Mouse (Mus musculus) heart, adult 11 months (tissue): ENCODE data around the gene Tm4sf20.

Experiments used
- DNase-seq: peaks from one replicate; pipeline ENCODE4 v3.0.0; 2022

The Tm4sf20 gene

GRCm38 (mm10) chr1:82768269-82768668, at the start of gene Tm4sf20:
TSS of gene Tm4sf20 (minus strand) at chr1:82768461.
- DNase-seq = no peak

- peak; percentile 93 for DNase-seq
Observed at GRCm38 (mm10) chr1:82815941-82816716, 47.9 kb upstream of the Tm4sf20 start.

- DNase-seq = peak; percentile 68
Observed at GRCm38 (mm10) chr1:82811766-82812165, 43.5 kb upstream of the Tm4sf20 start.

- DNase-seq = no peak
Observed at GRCm38 (mm10) chr1:82808564-82808963, 40.3 kb upstream of the Tm4sf20 start.

- DNase-seq = peak; percentile 34
Observed at GRCm38 (mm10) chr1:82807206-82807605, 38.9 kb upstream of the Tm4sf20 start.

DNA sequence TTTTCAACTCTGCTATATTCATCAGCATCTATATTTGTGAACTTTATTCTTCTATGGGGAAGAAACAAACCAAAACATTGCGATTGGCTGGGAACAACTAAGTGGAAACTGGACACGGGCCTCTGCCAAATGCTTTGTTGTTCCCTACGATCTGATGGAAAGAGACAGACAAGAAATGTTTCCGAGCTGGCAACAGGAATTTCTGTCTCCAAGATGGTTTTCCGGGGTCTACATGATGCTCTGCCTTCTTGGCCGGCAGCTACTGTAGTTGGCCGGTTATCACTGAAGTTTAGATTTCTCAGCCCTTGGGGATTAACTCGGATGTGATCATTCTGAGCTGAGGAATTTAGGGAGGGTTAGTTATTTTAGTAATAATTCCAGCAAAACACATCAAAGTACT, 38.1 kb upstream of the Tm4sf20 start:
- peak; percentile 93 for DNase-seq

DNA sequence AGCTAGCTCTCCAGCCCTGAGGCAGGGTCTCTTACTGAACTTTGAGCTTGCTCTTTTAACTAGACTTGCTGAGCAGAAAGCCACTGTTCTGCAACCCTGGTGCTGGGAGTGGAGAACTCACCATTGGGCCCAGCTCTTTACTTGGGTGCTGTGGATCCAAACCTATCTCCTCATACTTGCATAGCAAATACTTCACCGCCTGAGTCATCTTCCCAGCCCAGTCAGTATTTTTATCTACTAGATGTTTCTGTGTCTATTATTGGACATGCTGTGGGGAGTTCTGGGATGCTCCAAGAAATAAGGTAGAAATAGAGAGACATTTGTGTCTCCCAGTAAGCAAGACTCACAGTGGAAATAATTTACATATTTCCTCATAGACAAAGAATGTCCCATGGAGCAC, 35.8 kb upstream of the Tm4sf20 start:
- no peak for DNase-seq

DNA sequence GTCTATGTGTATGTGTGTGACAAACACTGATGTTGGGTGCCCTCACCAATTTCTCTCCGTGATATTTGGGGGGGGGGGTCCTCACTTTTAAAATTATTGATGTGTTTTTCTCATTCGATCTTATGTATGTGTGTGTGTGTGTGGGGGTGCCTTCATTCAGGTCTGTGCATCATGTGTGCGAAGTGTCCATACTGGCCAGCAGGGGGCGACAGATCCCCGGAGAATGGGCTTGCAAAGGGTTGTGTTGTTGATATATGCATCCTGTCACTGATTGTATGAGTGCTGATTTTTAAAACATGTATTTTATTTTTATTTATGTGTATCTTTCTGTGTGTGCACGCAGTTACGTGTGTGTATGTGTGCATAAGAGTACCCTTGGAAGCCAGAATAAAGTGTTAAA, 35.3 kb upstream of the Tm4sf20 start:
- no peak for DNase-seq

DNA sequence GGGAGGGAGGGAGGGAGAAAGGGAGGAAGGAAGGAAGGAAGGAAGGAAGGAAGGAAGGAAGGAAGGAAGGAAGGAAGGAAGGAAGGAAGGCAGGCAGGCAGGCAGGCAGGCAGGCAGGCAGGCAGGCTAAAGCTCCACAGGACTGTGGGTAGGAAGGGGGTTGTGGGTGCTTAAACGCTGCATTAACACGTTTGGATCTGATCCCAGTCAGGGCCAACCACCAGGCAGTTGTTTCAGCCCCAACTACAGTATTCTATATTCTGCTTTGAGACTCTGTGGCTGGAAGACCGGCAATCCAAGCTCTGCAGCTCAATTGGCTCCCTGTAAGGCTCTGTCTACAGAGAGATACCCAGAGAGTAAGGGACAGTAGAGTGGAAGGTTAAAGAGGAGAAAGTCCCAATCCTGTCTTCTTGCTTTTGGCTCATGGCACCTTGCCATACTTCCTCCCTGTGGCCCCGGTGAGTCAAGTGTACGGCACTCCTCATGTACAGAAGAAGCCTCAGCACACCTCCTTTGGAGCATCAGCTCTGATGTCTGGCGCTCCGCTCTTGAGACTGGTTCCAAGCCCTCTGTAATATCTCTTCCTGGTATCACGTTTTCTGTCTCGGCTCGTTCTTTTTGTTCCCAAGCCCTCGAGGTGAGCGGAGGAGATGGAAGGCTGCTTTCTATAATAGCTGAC, 33.0 kb upstream of the Tm4sf20 start:
- DNase-seq = peak; percentile 84

- DNase-seq = peak; percentile 90
Observed at GRCm38 (mm10) chr1:82798922-82799321, 30.7 kb upstream of the Tm4sf20 start.

DNA sequence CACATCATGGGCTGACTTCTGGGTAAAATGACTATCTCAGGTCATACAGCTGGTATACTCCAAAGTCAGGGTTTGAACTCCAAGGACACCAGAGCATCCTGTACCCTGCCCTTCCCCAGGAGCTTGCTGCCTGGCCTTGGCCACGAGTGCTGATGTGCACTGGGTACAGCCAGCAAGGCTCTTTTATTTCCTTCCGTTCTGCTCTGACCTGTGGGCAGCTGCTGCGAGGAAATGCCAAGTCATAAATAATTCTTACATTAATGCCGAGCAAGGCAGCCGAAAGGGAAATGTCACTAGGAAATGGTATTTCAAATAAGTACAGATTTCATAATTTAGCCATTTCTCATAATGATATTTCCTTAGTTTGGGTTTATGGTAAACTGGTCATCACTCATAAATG, 30.0 kb upstream of the Tm4sf20 start:
- peak; percentile 94 for DNase-seq

- no peak for DNase-seq
Observed at GRCm38 (mm10) chr1:82797088-82797487, 28.8 kb upstream of the Tm4sf20 start.

DNA sequence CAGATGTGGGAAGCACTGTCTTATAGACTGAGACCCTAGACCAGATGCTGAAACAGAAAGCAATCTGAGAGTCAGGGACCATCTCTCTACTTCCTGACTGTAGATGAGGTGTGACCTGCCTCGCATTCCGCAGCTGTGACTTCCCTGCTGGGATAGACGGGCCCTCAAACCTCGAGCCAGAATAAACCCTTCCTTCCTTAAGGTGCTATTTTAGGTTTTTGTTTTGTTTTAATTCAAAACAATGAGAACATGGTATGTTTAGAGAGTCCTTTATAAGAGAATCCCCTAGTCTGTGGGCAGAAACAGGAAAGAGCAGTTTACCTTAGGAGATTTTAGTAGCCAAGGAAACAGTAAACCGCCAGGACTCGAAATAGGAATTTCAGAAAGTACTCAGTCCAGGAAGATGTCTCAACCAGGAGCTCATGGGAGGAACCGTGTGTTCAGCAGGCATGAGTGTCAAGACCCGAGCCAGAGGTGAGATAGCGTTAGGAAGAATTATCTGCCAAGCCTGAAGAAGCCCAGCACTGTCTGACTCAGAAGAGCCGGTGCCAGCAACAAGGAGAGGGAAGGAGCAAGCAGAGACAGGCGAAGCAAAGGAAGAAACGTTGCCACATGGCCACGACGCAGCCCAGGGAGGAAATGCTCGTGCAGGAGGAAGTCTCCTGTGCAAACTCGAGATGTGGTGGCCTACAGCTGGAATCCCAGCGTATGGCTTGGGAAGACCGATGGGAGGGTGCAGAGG, 27.6 kb upstream of the Tm4sf20 start:
- no peak for DNase-seq

DNA sequence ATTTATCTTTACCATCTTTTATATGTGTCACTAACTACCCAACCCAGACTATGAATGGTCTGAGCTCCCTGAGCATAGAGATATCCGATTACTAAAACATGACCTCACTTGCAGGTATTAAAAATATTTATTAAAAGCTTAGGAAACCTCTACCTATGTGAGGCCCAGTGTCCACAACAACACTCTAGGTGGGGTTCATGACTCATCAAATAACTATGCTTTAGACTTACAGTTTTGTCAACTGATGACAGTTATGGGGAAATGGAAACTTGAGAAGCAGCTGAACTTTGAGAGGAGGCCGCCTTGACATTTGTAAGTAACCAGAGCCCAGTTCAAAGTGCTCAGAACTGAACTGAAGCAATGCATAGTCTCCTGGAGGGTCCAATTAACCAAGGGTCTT, 26.9 kb upstream of the Tm4sf20 start:
- DNase-seq = no peak

GRCm38 (mm10) chr1:82793986-82794385, 25.7 kb upstream of the Tm4sf20 start:
- no peak for DNase-seq

GRCm38 (mm10) chr1:82793110-82793509, 24.8 kb upstream of the Tm4sf20 start:
- DNase-seq = no peak

- DNase-seq = no peak
Observed at GRCm38 (mm10) chr1:82792238-82792637, 24.0 kb upstream of the Tm4sf20 start.

GRCm38 (mm10) chr1:82791105-82791504, 22.8 kb upstream of the Tm4sf20 start:
- no peak for DNase-seq

DNA sequence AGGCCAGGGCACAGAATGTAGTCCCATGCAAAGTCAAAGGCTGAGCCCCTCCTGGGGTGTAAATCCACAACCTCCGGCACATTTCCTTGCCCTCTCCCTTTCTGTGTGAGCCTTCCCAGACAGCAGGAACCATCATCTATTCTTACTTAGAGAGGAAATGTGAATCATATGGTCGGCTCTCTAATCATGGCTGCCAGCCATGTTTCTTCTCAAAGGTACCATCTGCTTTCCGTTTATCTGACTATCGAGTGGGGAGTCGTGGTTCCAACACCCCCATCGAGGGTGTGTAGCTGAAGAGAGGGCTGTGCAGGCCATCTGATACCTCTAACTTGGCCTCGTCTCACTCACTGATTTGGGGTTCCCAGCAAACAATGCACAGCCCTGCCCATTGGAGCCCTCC, 19.8 kb upstream of the Tm4sf20 start:
- DNase-seq = no peak

GRCm38 (mm10) chr1:82787414-82787813, 19.2 kb upstream of the Tm4sf20 start:
- DNase-seq = peak; percentile 98

DNA sequence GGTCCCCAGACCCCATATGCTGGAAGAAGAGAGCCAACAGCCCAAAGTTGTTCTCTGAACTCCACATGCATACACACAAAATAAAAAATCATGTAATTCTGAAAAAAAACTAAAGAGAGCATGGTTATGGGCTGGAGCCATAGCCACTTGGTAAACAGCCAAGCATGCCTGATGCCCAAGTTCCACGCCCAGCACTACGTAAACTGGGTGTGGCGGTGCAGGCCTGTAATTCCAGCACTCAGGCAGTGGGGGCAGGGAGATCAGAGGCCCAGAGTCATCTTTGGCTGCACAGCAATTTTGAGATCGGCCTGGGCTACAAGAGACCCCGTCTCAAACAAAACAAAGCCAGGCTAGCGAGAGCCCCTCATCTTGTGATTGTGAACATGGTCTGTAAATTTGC, 17.3 kb upstream of the Tm4sf20 start:
- DNase-seq = no peak

GRCm38 (mm10) chr1:82783559-82783958, 15.3 kb upstream of the Tm4sf20 start:
- no peak for DNase-seq

DNA sequence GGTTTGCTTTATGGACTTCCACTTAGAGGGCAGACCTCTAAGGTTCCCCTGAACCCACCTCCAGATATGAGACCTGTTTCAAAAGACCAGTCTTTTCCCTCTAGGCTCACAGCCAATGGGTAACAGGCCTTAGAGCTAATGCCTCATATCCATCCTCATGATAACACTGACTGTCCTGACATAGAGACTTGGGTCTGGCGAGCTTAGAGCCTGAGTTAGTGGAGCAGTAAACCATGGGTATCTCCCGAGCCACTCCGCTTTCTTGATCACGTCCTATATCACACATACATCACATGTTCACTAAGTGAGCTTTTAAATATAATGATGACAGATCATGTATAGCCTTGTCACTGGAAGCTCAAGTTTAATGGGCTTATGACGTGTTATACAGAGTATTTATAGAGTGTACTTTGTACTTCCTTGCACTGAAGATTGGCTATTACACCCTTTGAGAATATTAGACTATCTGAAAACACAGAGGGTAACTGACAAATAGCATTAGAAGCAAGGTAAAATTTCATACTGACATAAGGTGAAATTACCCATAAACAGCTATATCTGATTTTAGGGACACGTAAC, 11.2 kb upstream of the Tm4sf20 start:
- DNase-seq = no peak
